Mouse (Mus musculus) heart, postnatal 0 days (tissue): ENCODE results near the gene Ccdc127. TPM values are rescaled to one million over a fixed set of nuclear protein-coding genes. Genes with fewer than 3 reads are reported as not detected.

Experiments
- ATAC-seq: fragments of 200-750 bp; cut with Nextera tagmentation; 2 replicates; pipeline ENCODE4 v1.8.0; 2017; ENCODE audit warnings: low read depth, moderate number of reproducible peaks, moderate library complexity; ENCODE audit not compliant: insufficient read depth
- DNase-seq: peaks from one replicate; pipeline ENCODE4 v3.0.0-alpha.2; 2016; ENCODE audit warnings: low spot score
- H3K27ac ChIP-seq: fragments of 300-500 bp; sonication (generic); 2 replicates; pipeline ENCODE4 v1.5.1; 2014; ENCODE audit warnings: low read depth, mild to moderate bottlenecking
- H3K27me3 ChIP-seq: fragments of 300-500 bp; sonication (generic); 2 replicates; pipeline ENCODE4 v1.6.1; 2014; ENCODE audit warnings: low read length, mixed read lengths; ENCODE audit not compliant: control insufficient read depth, insufficient read depth
- H3K36me3 ChIP-seq: fragments of 300-500 bp; sonication (generic); replicated peaks from 2 replicates; pipeline ENCODE4 v1.6.1; 2014; ENCODE audit warnings: low read length, mixed read lengths; ENCODE audit not compliant: control insufficient read depth, insufficient read depth
- H3K4me1 ChIP-seq: fragments of 300-500 bp; sonication (generic); 2 replicates; pipeline ENCODE4 v1.6.1; 2014; ENCODE audit warnings: antibody characterized with exemption; ENCODE audit not compliant: control insufficient read depth, insufficient read depth
- H3K4me2 ChIP-seq: fragments of 300-500 bp; sonication (generic); 2 replicates; pipeline ENCODE4 v1.6.1; 2014; ENCODE audit warnings: low read depth, mild to moderate bottlenecking, low read length, moderate library complexity
- H3K4me3 ChIP-seq: fragments of 300-500 bp; sonication (generic); 2 replicates; pipeline ENCODE4 v1.5.1; 2014; ENCODE audit warnings: low read depth, low read length
- H3K9ac ChIP-seq: fragments of 300-500 bp; sonication (generic); replicated peaks from 2 replicates; pipeline ENCODE4 v1.6.1; 2014; ENCODE audit warnings: low read depth, low read length, mixed read lengths
- H3K9me3 ChIP-seq: fragments of 300-500 bp; sonication (generic); replicated peaks from 2 replicates; pipeline ENCODE4 v1.6.1; 2016; ENCODE audit warnings: low read length; ENCODE audit not compliant: control insufficient read depth
- CTCF ChIP-seq: IDR thresholded peaks from 2 replicates; pipeline ENCODE4 v1.5.1; 2016; ENCODE audit warnings: antibody characterized with exemption, control low read depth, low read depth
- EP300 ChIP-seq: IDR thresholded peaks from 2 replicates; pipeline ENCODE4 v1.6.1; 2016; ENCODE audit warnings: antibody characterized with exemption, low read depth
- WGBS: fragments of 180-500 bp; shearing (Covaris S2); extraction: QIAGEN DNeasy Blood & Tissue Kit; methylation state at CpG from one replicate; pipeline ENCODE4 v1.1.7; 2014; 5-methylcytosine and 5-hydroxymethylcytosine counted together
- polyA plus RNA-seq: library from polyadenylated mRNA; unstranded; fragments of >200 nt; fragmentation: Nextera tagmentation; extraction: Ambion mirVana; gene quantifications from 2 replicates; pipeline ENCODE4 v1.2.1, GENCODE M21; 2015
- total RNA-seq: library from RNA; depleted of rRNA; stranded (reverse); fragments of >200 nt; gene quantifications from 2 replicates; pipeline ENCODE4 v1.2.3, GENCODE M21; 2014; ENCODE audit warnings: low replicate concordance

Gene Ccdc127
- total and polyA plus RNA-seq, 2 experiments from 2014 or later = 7.2 to 43.5 TPM

DNA sequence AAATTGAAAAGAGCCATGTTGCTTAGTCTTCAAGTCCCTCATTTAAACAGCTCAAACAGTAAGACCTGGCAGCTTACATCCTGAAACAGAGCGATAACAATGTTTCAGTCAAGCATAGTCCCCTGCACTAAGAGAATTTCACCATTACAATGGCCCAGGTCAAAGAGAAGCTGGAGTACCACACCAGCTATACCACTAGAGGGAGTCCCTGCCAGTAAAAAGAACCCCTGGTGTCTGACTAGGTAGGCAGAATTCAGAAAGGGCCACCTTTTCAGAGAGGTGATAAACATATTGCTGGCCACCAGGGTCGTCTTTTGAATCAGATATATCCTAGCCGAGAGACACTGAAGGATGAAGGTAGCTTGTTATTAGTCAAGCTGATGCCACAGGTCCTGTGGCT lies 9.1 kb upstream of the Ccdc127 start:
- Histone ChIP-seq H3K4me1 (no peaks in the 10 kb centered on the region), H3K36me3 (peaks cover 76% of the 10 kb centered on the region), H3K9me3 (no peaks in the 10 kb centered on the region), H3K4me2 (no peak overlapping the region), H3K27me3 (no peaks in the 10 kb centered on the region), H3K4me3 (no peak overlapping the region), H3K27ac (no peak overlapping the region), H3K9ac (no peak overlapping the region)
- peak; percentile 60; the same call in 1 of the 2 replicates for ATAC-seq
- TF ChIP-seq EP300 = no peak
- peak; percentile 72 for TF ChIP-seq CTCF
- DNase-seq = peak; percentile 58
- WGBS = 46% methylated on average over 3 of the region's 3 CpGs

- Histone ChIP-seq H3K9ac (peak overlapping the region; percentile 93), H3K4me1 (peaks cover 13% of the 10 kb centered on the region), H3K27me3 (no peaks in the 10 kb centered on the region), H3K27ac (peak overlapping the region; percentile 99), H3K36me3 (peaks cover 20% of the 10 kb centered on the region; the same call in 1 of the 2 replicates), H3K9me3 (no peaks in the 10 kb centered on the region), H3K4me3 (peak overlapping the region; percentile 89), H3K4me2 (peak overlapping the region; percentile 83)
- TF ChIP-seq CTCF = no peak
- no peak for TF ChIP-seq EP300
- WGBS = 1% methylated on average over 15 of the region's 15 CpGs
- DNase-seq (no peak), ATAC-seq (peak; percentile 22; the same call in 1 of the 2 replicates)
Observed at GRCm38 (mm10) chr13:74350435-74350906, 362 bp downstream of the Ccdc127 start.

GRCm38 (mm10) chr13:74356491-74356890 lies 6.4 kb downstream of the Ccdc127 start:
- no peak overlapping the region for H3K27ac ChIP-seq
- peaks cover 75% of the 10 kb centered on the region for H3K36me3 ChIP-seq
- ATAC-seq = no peak
- no peak overlapping the region for H3K4me3 ChIP-seq
- TF ChIP-seq EP300 = no peak
- TF ChIP-seq CTCF = no peak
- DNase-seq = no peak
- H3K27me3 ChIP-seq = no peaks in the 10 kb centered on the region
- H3K9me3 ChIP-seq = no peaks in the 10 kb centered on the region
- 93% methylated on average over 13 of the region's 13 CpGs for WGBS
- H3K4me2 ChIP-seq = no peak overlapping the region
- H3K9ac ChIP-seq = no peak overlapping the region
- H3K4me1 ChIP-seq = no peaks in the 10 kb centered on the region

GRCm38 (mm10) chr13:74362218-74362617 lies 12.1 kb downstream of the Ccdc127 start:
- no peak for TF ChIP-seq CTCF
- TF ChIP-seq EP300 = no peak
- peaks cover 11% of the 10 kb centered on the region; the same call in 1 of the 2 replicates for H3K4me1 ChIP-seq
- no peak overlapping the region for H3K27ac ChIP-seq
- H3K27me3 ChIP-seq = no peaks in the 10 kb centered on the region
- ATAC-seq = no peak
- H3K9me3 ChIP-seq = no peaks in the 10 kb centered on the region
- peak overlapping the region; percentile 66 for H3K4me2 ChIP-seq
- H3K4me3 ChIP-seq = peak overlapping the region; percentile 42; the same call in 1 of the 2 replicates
- H3K9ac ChIP-seq = no peak overlapping the region
- H3K36me3 ChIP-seq = peaks cover 44% of the 10 kb centered on the region
- no peak for DNase-seq
- 57% methylated on average over 2 of the region's 2 CpGs for WGBS

- no peaks in the 10 kb centered on the region for H3K9me3 ChIP-seq
- ATAC-seq = peak; percentile 57
- TF ChIP-seq CTCF (no peak), EP300 (no peak)
- peak overlapping the region; percentile 92 for H3K27ac ChIP-seq
- H3K36me3 ChIP-seq = peaks cover 36% of the 10 kb centered on the region
- H3K9ac ChIP-seq = peak overlapping the region; percentile 45
- H3K4me3 ChIP-seq = peak overlapping the region; percentile 42
- H3K4me1 ChIP-seq = peaks cover 11% of the 10 kb centered on the region; the same call in 1 of the 2 replicates
- WGBS = 50% methylated on average over 13 of the region's 13 CpGs
- peak; percentile 9 for DNase-seq
- peak overlapping the region; percentile 66 for H3K4me2 ChIP-seq
- H3K27me3 ChIP-seq = no peaks in the 10 kb centered on the region
Observed at GRCm38 (mm10) chr13:74363176-74363858, 13.2 kb downstream of the Ccdc127 start.

GRCm38 (mm10) chr13:74363859-74364235 lies 13.7 kb downstream of the Ccdc127 start, which contains the start of gene Lrrc14b:
Lrrc14b (minus strand) TSS chr13:74364005.
- 19% methylated on average over 8 of the region's 8 CpGs for WGBS
- peaks cover 11% of the 10 kb centered on the region; the same call in 1 of the 2 replicates for H3K4me1 ChIP-seq
- DNase-seq = peak; percentile 91
- peak within 1 kb of the TSS; percentile 66 for H3K4me2 ChIP-seq
- H3K27ac ChIP-seq = peak within 1 kb of the TSS; percentile 92
- peak; percentile 29 for TF ChIP-seq CTCF
- TF ChIP-seq EP300 = peak; percentile 87; the same call in 1 of the 2 replicates
- peak within 1 kb of the TSS; percentile 45 for H3K9ac ChIP-seq
- H3K27me3 ChIP-seq = no peaks in the 10 kb centered on the region
- H3K4me3 ChIP-seq = peak within 1 kb of the TSS; percentile 42
- H3K36me3 ChIP-seq = peaks cover 31% of the 10 kb centered on the region
- no peaks in the 10 kb centered on the region for H3K9me3 ChIP-seq
- ATAC-seq = peak; percentile 92
